Mouse (Mus musculus) neural tube, embryonic 11.5 days (tissue): ENCODE measurements at regions not wholly inside any gene's neighbourhood (a gene's known extent, or its start where the extent isn't known, plus 50 kb on each side); places are given as distances from the start of the nearest gene placed in this dataset.

ENCODE experiments used
- ATAC-seq: fragments of 200-750 bp; cut with Nextera tagmentation; 2 replicates; pipeline ENCODE4 v1.8.0; 2017; ENCODE audit warnings: moderate number of reproducible peaks, mild to moderate bottlenecking, moderate TSS enrichment, moderate library complexity; ENCODE audit not compliant: insufficient read depth, low FRiP score, low TSS enrichment
- DNase-seq: peaks from one replicate; pipeline ENCODE4 v3.0.0-alpha.2; 2015; ENCODE audit warnings: low spot score
- H3K27ac ChIP-seq: fragments of 300-500 bp; sonication (generic); 2 replicates; pipeline ENCODE4 v1.5.1; 2014; ENCODE audit warnings: low read depth, mild to moderate bottlenecking, low read length
- H3K27me3 ChIP-seq: fragments of 300-500 bp; sonication (generic); 2 replicates; pipeline ENCODE4 v1.6.1; 2014; ENCODE audit warnings: mild to moderate bottlenecking, low read length, mixed read lengths; ENCODE audit not compliant: control insufficient read depth, insufficient read depth
- H3K36me3 ChIP-seq: fragments of 300-500 bp; sonication (generic); 2 replicates; pipeline ENCODE4 v1.6.1; 2014; ENCODE audit warnings: mild to moderate bottlenecking, low read length, moderate library complexity, mixed read lengths; ENCODE audit not compliant: control insufficient read depth, insufficient read depth
- H3K4me1 ChIP-seq: fragments of 300-500 bp; sonication (generic); 2 replicates; pipeline ENCODE4 v1.6.1; 2014; ENCODE audit warnings: low read length, mixed read lengths; ENCODE audit not compliant: control insufficient read depth, insufficient read depth
- H3K4me2 ChIP-seq: fragments of 300-500 bp; sonication (generic); 2 replicates; pipeline ENCODE4 v1.6.1; 2014; ENCODE audit warnings: low read depth, mild to moderate bottlenecking, moderate library complexity
- H3K4me3 ChIP-seq: fragments of 300-500 bp; sonication (generic); 2 replicates; pipeline ENCODE4 v1.5.1; 2014; ENCODE audit warnings: low read depth, low read length
- H3K9ac ChIP-seq: fragments of 300-500 bp; sonication (generic); 2 replicates; pipeline ENCODE4 v1.6.1; 2014; ENCODE audit warnings: mild to moderate bottlenecking, low read length
- H3K9me3 ChIP-seq: fragments of 300-500 bp; sonication (generic); 2 replicates; pipeline ENCODE4 v1.6.1; 2016; ENCODE audit warnings: low read length; ENCODE audit not compliant: control insufficient read depth
- WGBS: fragments of 180-500 bp; shearing (Covaris S2); extraction: QIAGEN DNeasy Blood & Tissue Kit; methylation state at CpG from one replicate; pipeline ENCODE4 v1.1.7; 2014; 5-methylcytosine and 5-hydroxymethylcytosine counted together

DNA sequence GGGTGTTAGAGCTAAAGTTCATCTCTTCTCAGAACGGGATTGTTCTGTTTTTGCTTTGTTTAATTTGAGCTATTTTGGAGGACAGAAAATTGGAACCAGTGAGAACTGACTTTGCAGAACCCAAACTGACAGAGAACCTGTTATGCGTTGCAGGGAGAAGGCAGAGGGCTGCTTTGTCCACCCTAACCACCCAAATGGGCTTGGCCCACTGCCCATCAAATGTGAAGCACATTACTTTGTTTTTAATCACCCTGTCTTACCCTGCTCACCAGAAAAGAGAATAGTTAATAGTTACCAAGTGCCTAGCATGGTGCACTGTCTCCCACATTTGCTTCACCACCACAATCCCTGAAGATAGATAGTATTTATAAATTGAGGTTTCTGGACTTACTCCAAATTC is 163.0 kb upstream of the Tas2r134 start:
- H3K27me3 ChIP-seq, result no peaks in the 10 kb centered on the region
- ATAC-seq (no peak), DNase-seq (no peak)
- H3K4me3 ChIP-seq, result no peak overlapping the region
- no peaks in the 10 kb centered on the region for H3K9me3 ChIP-seq
- 83% methylated on average over 2 of the region's 2 CpGs for WGBS
- no peak overlapping the region for H3K27ac ChIP-seq
- H3K9ac ChIP-seq, result no peak overlapping the region
- no peaks in the 10 kb centered on the region for H3K36me3 ChIP-seq
- no peak overlapping the region for H3K4me2 ChIP-seq
- no peaks in the 10 kb centered on the region for H3K4me1 ChIP-seq

DNA sequence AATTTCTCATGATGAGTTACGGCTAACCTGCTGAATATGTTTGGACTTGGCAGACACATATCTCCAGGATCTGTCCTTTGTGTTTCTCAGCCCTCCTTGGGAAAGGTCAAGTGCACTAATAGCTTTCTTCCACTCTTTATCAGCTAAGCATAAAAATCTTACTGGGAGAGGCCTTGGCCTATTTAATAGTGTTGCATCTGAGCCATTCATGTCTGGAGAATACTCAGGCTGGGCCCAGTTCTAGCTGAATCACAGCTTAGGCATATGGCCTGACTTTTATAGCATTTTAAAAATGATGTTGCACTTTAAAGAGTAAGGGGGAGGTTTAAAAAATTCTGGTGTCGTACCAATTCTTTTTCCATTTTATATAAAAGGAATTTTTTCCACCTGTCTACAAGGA is 166.4 kb upstream of the Tas2r134 start:
- no peak overlapping the region for H3K4me3 ChIP-seq
- DNase-seq (no peak), ATAC-seq (no peak)
- H3K4me2 ChIP-seq, result no peak overlapping the region
- no peak overlapping the region for H3K27ac ChIP-seq
- H3K4me1 ChIP-seq, result no peaks in the 10 kb centered on the region
- 83% methylated on average over 2 of the region's 2 CpGs for WGBS
- H3K9ac ChIP-seq, result no peak overlapping the region
- no peaks in the 10 kb centered on the region for H3K36me3 ChIP-seq
- no peaks in the 10 kb centered on the region for H3K9me3 ChIP-seq
- no peaks in the 10 kb centered on the region for H3K27me3 ChIP-seq

DNA sequence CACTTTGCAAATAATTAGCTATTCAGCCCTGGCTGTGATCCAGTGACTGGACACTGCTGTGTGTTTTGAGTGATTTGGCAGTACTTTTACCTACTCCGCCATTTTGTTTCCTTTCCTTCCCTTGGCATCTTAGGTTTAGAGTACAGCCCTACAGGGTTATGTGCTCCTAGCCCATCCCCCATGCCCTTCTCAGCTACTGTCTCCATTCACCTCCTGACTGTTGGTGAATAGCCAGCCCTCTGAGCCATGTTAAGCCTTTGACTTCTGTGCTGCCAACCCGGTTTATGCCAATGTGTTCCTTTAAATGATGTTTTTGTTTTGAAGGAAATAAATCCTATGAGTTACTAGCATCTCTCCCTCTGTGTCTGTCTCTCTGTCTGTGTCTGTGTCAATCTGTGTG is 167.8 kb upstream of the Tas2r134 start:
- ATAC-seq (no peak), DNase-seq (no peak)
- Histone ChIP-seq H3K27ac (no peak overlapping the region), H3K4me3 (no peak overlapping the region), H3K36me3 (no peaks in the 10 kb centered on the region), H3K9me3 (no peaks in the 10 kb centered on the region), H3K9ac (no peak overlapping the region), H3K27me3 (no peaks in the 10 kb centered on the region), H3K4me1 (no peaks in the 10 kb centered on the region), H3K4me2 (no peak overlapping the region)
- 85% methylated on average over 2 of the region's 2 CpGs for WGBS

DNA sequence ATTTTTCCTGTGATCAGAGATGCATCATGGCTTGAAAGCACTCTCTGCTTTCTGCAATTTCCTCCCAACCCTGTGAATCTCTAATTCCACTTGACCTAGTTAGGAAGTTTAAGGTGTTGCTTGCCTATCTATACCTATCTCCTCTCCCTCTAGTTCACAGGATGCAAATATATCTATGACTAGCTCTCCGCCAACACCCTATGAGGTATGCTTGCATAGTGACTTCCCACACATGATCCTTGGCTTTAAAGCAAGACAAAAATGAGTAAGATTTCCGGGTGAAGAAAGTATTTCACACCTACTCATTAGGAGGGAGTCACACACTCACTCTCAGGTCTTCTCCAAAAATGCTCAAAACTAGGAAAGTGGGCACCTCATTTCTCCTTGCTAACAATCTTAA is 169.6 kb upstream of the Tas2r134 start:
- no peak for DNase-seq
- no peak for ATAC-seq
- Histone ChIP-seq H3K9me3 (no peaks in the 10 kb centered on the region), H3K36me3 (no peaks in the 10 kb centered on the region), H3K9ac (no peak overlapping the region), H3K4me1 (no peaks in the 10 kb centered on the region), H3K27ac (no peak overlapping the region), H3K27me3 (no peaks in the 10 kb centered on the region), H3K4me2 (no peak overlapping the region), H3K4me3 (no peak overlapping the region)
- 88% methylated on average over 2 of the region's 2 CpGs for WGBS

DNA sequence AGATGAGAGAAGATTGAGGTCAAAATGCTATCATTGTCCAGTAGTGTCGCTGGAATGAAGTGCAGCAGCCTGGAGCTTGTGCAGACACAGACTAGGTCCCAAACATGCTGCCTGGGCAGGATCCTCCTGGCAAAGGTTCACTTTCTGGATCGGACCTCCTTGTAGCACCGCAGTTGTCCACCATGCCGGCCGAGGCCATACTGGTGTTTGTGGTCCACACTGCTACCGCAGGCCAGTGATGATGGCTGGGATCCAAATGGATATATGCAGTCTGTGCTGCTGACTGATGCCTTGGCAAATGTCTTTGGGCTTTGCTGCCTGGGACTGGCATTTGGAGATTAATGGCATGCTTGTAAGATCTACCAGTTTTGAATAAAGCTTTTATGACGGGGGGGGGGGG is 174.5 kb upstream of the Tas2r134 start:
- H3K4me2 ChIP-seq, result no peak overlapping the region
- H3K9ac ChIP-seq, result no peak overlapping the region
- H3K27me3 ChIP-seq, result no peaks in the 10 kb centered on the region
- no peak overlapping the region for H3K4me3 ChIP-seq
- H3K27ac ChIP-seq, result no peak overlapping the region
- no peaks in the 10 kb centered on the region for H3K4me1 ChIP-seq
- ATAC-seq (no peak), DNase-seq (no peak)
- WGBS, result 88% methylated on average over 7 of the region's 7 CpGs
- no peaks in the 10 kb centered on the region for H3K36me3 ChIP-seq
- no peaks in the 10 kb centered on the region for H3K9me3 ChIP-seq

DNA sequence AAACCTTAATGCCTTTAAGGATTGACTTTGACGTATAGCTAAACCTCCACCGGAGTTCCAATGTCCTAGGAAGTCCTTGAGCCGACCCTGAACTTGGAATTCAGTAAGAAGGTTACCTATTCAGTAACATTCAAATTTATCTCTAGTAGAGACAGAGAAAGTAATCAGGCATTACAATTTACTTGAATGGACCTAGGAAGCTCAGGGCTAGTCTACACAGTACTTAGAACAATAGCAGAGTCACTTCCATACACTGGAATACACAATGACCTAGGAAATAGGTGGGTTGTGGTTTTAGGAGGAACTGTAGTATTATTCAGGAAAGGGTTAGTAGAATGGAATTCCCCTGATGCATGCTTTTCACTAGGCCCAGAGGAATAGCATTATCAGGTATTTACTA is 179.2 kb upstream of the Tas2r134 start:
- Histone ChIP-seq H3K27ac (no peak overlapping the region), H3K4me2 (no peak overlapping the region), H3K4me3 (no peak overlapping the region), H3K9me3 (no peaks in the 10 kb centered on the region), H3K9ac (no peak overlapping the region), H3K36me3 (no peaks in the 10 kb centered on the region), H3K4me1 (no peaks in the 10 kb centered on the region), H3K27me3 (no peaks in the 10 kb centered on the region)
- ATAC-seq (no peak), DNase-seq (no peak)
- 90% methylated on average over 3 of the region's 3 CpGs for WGBS

DNA sequence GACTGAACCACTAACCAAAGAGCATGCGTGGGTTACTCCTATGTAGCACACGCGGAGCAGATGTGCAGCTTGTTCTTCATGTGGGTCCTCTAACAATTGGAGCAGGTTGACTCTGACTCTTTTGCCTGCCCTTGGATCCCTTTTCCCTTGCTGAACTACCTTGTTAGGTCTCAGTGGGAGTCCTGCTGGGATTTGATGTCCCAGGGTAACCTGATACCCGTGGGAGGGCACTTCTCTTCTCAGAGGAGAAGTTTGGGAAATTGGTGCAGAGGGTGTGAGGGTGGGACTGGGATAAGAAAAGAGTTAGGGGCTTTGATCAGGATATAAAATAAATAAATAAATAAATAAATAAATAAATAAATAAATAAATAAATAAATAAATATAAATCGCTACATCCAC is 179.7 kb upstream of the Tas2r134 start:
- no peaks in the 10 kb centered on the region for H3K4me1 ChIP-seq
- ATAC-seq (no peak), DNase-seq (no peak)
- H3K4me2 ChIP-seq, result no peak overlapping the region
- H3K4me3 ChIP-seq, result no peak overlapping the region
- H3K27me3 ChIP-seq, result no peaks in the 10 kb centered on the region
- WGBS, result 91% methylated on average over 5 of the region's 5 CpGs
- H3K36me3 ChIP-seq, result no peaks in the 10 kb centered on the region
- H3K27ac ChIP-seq, result no peak overlapping the region
- no peaks in the 10 kb centered on the region for H3K9me3 ChIP-seq
- no peak overlapping the region for H3K9ac ChIP-seq

DNA sequence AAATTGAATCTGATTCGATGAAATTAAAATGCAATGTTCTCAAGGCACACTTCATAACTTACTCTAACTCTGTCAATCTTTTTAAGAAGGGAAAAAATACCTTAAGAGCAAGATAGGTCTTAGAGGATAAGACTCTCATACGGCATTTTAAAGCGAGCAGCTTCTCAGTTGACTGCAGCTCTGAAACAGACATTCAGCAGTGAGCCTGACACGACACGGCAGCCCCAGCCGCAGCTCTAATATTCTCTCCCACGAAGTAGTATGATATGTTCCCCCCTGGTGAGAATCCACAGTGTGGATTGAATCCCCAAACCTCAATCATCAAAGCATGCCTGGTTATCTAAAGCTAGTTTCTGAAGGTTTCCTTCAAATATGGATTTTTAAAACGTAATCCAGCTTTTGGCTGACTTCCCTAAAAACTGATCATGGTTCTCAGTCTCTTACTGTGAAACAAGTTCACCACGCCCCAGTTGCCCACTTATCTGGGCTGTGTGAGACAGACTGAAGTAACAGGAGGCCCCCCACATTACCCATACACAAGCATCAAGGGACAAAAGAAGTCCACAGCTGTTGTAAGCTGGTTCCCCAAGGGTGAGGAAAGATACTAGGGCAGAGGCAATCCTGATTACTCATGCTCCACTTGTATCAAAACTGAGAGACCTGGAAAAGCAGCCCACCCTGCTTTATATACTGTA is 182.8 kb upstream of the Tas2r134 start:
- Histone ChIP-seq H3K27ac (no peak overlapping the region), H3K9me3 (no peaks in the 10 kb centered on the region), H3K27me3 (no peaks in the 10 kb centered on the region), H3K9ac (no peak overlapping the region), H3K4me2 (no peak overlapping the region), H3K4me1 (no peaks in the 10 kb centered on the region), H3K36me3 (no peaks in the 10 kb centered on the region), H3K4me3 (no peak overlapping the region)
- ATAC-seq (no peak), DNase-seq (no peak)
- WGBS, result 82% methylated on average over 9 of the region's 9 CpGs

DNA sequence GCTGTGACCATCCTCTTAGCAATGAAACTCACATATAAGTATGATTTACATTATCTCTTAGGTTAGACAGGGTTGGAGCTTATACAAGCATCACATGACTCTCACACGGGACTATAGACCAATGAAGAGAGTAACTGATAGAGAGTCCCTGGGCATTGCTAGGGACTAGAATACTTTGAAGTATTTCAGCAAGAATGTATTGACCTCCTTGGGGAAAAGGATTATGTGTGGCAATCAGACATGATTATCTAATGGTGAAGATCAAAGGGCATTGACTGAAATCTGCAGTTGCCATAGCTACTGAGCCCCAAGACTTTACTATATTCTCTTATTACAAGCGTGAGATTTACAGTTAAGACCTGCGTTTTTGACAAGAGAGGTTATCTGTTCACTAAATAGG is 183.4 kb upstream of the Tas2r134 start:
- no peaks in the 10 kb centered on the region for H3K36me3 ChIP-seq
- no peaks in the 10 kb centered on the region for H3K4me1 ChIP-seq
- no peak overlapping the region for H3K9ac ChIP-seq
- 85% methylated on average over 3 of the region's 3 CpGs for WGBS
- no peak overlapping the region for H3K4me3 ChIP-seq
- DNase-seq (no peak), ATAC-seq (no peak)
- no peaks in the 10 kb centered on the region for H3K9me3 ChIP-seq
- no peak overlapping the region for H3K4me2 ChIP-seq
- H3K27ac ChIP-seq, result no peak overlapping the region
- no peaks in the 10 kb centered on the region for H3K27me3 ChIP-seq
